Mouse (Mus musculus) myocyte (in vitro differentiated cells): ENCODE results near the gene Kcnf1.

Experiments
- CEBPB ChIP-seq: IDR thresholded peaks from 2 replicates; pipeline ENCODE4 v1.6.1; 2011; ENCODE audit warnings: mild to moderate bottlenecking, moderate library complexity; ENCODE audit not compliant: poor library complexity, insufficient read depth, severe bottlenecking
- E2F4 ChIP-seq: IDR thresholded peaks from one replicate; pipeline ENCODE4 v1.6.1; 2011; ENCODE audit warnings: mild to moderate bottlenecking, control low read depth, moderate library complexity; ENCODE audit not compliant: insufficient read depth
- MAX ChIP-seq: IDR thresholded peaks from one replicate; pipeline ENCODE4 v1.6.1; 2011; ENCODE audit warnings: low read depth, mild to moderate bottlenecking, control low read depth
- MYOD1 ChIP-seq, 3 experiments: IDR thresholded peaks; one replicate each; pipeline ENCODE4 v1.6.1; 2011; ENCODE audit warnings: control low read depth in 2 of 3, low read depth in 2 of 3, mild to moderate bottlenecking in 2 of 3, moderate library complexity in 1 of 3; ENCODE audit not compliant: insufficient read length in 2 of 3, control insufficient read depth in 1 of 3
- MYOG ChIP-seq, 3 experiments: IDR thresholded peaks; one replicate each; pipeline ENCODE4 v1.6.1; 2011; ENCODE audit warnings: control low read depth in 2 of 3, low read depth in 2 of 3, mild to moderate bottlenecking in 2 of 3; ENCODE audit not compliant: insufficient read length in 2 of 3, control insufficient read depth in 1 of 3, insufficient read depth in 1 of 3
- POLR2A ChIP-seq: IDR thresholded peaks from one replicate; pipeline ENCODE4 v1.6.1; 2011; ENCODE audit warnings: low read depth, mild to moderate bottlenecking, control low read depth, moderate library complexity; ENCODE audit not compliant: insufficient read length
- POLR2AphosphoS2 ChIP-seq: IDR thresholded peaks from one replicate; pipeline ENCODE4 v1.6.1; 2011; ENCODE audit warnings: low read depth, control low read depth; ENCODE audit not compliant: insufficient read length
- REST ChIP-seq: IDR thresholded peaks from one replicate; pipeline ENCODE4 v1.6.1; 2011; ENCODE audit warnings: mild to moderate bottlenecking, control low read depth, moderate library complexity; ENCODE audit not compliant: insufficient read depth, insufficient read length
- SRF ChIP-seq: IDR thresholded peaks from one replicate; pipeline ENCODE4 v1.6.1; 2011; ENCODE audit warnings: low read depth; ENCODE audit not compliant: control insufficient read depth, insufficient read length
- TCF12 ChIP-seq: IDR thresholded peaks from one replicate; pipeline ENCODE4 v1.6.1; 2011; ENCODE audit warnings: mild to moderate bottlenecking, control low read depth; ENCODE audit not compliant: poor library complexity, insufficient read depth, severe bottlenecking
- TCF3 ChIP-seq: IDR thresholded peaks from one replicate; pipeline ENCODE4 v1.6.1; 2011; ENCODE audit warnings: low read depth, control low read depth; ENCODE audit not compliant: insufficient read length
- USF1 ChIP-seq: IDR thresholded peaks from one replicate; pipeline ENCODE4 v1.6.1; 2011; ENCODE audit warnings: low read depth, mild to moderate bottlenecking, control low read depth, moderate library complexity

DNA sequence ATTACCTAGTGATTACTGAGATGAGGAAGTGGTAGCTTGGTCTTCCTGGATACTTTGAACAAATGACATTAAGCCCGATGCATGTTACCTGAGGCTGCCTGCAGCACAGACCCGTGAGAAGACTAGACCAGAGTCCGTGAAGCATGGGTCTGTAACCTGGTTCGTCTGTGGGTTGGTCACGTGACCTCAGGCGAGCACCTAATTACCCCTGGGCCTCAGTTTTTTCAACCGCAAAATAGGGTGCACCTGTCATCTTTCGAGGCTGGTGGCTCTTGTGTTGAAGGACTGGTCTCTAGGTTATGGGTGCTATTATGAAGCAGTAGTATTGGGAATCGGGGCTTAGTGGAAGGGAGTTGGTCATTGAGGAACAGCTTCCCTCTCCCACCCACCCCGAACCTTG lies 45.1 kb downstream of the Kcnf1 start:
- TF ChIP-seq MAX, result no peak
- no peak for TF ChIP-seq POLR2A
- TF ChIP-seq TCF12, result no peak
- TF ChIP-seq MYOD1 (IDR thresholded peaks at IDR 0.05; ENCODE audit: control insufficient read depth in 1 of 3, insufficient read length in 2 of 3, low read depth in 2 of 3), result no peak
- no peak for TF ChIP-seq CEBPB
- no peak for TF ChIP-seq E2F4
- TF ChIP-seq POLR2AphosphoS2, result no peak
- TF ChIP-seq MYOG (IDR thresholded peaks at IDR 0.05; ENCODE audit: control insufficient read depth in 1 of 3, insufficient read depth in 1 of 3, insufficient read length in 2 of 3, low read depth in 2 of 3), result no peak
- no peak for TF ChIP-seq USF1
- TF ChIP-seq REST, result no peak
- no peak for TF ChIP-seq SRF
- TF ChIP-seq TCF3, result no peak
